Mouse (Mus musculus) c-Kit-positive CD71-positive TER-119-positive erythroid progenitor cells, embryonic 14.5 days (primary cell): Measurements from ENCODE around the gene Fam193b.
"Not testable (repeated sequence)": the region's sequence is repeated elsewhere in the genome, so short reads cannot be mapped to it uniquely, and the experiment has no call there.

Experiments used
- DNase-seq: peaks from one replicate; pipeline ENCODE4 v3.0.0-alpha.2; 2013; ENCODE audit warnings: low spot score

The Fam193b gene

GRCm38 (mm10) chr13:55571977-55572376 is 1.1 kb upstream of the Fam193b start:
- DNase-seq = peak; percentile 69

- no peak for DNase-seq
Measured at GRCm38 (mm10) chr13:55570286-55570973, 490 bp downstream of the Fam193b start.

- no peak for DNase-seq
Measured at GRCm38 (mm10) chr13:55569726-55570285, 1.1 kb downstream of the Fam193b start.

GRCm38 (mm10) chr13:55568524-55568923 is 2.4 kb downstream of the Fam193b start:
- DNase-seq = not testable (repeated sequence)

- no peak for DNase-seq
Measured at GRCm38 (mm10) chr13:55567949-55568348, 3.0 kb downstream of the Fam193b start.

GRCm38 (mm10) chr13:55567001-55567400 is 3.9 kb downstream of the Fam193b start:
- DNase-seq = no peak

GRCm38 (mm10) chr13:55563266-55563879 is 7.5 kb downstream of the Fam193b start:
- DNase-seq = no peak

GRCm38 (mm10) chr13:55557499-55557898 is 13.4 kb downstream of the Fam193b start:
- no peak for DNase-seq

- no peak for DNase-seq
Measured at GRCm38 (mm10) chr13:55555921-55556320, 15.0 kb downstream of the Fam193b start.

GRCm38 (mm10) chr13:55549061-55549460 is 21.9 kb downstream of the Fam193b start:
- no peak for DNase-seq

- DNase-seq = no peak
Measured at GRCm38 (mm10) chr13:55548426-55548825, 22.5 kb downstream of the Fam193b start.

GRCm38 (mm10) chr13:55547916-55548315 is 23.0 kb downstream of the Fam193b start:
- DNase-seq = no peak

- peak; percentile 56 for DNase-seq
Measured at GRCm38 (mm10) chr13:55544792-55545191, 26.1 kb downstream of the Fam193b start.

GRCm38 (mm10) chr13:55543447-55543846 is 27.5 kb downstream of the Fam193b start:
- no peak for DNase-seq

- DNase-seq = no peak
Measured at GRCm38 (mm10) chr13:55542891-55543290, 28.0 kb downstream of the Fam193b start.

GRCm38 (mm10) chr13:55540933-55541332 is 30.0 kb downstream of the Fam193b start:
- no peak for DNase-seq

GRCm38 (mm10) chr13:55536194-55537175 is 34.4 kb downstream of the Fam193b start, which contains the start of gene Ddx41:
Gene Ddx41 (minus strand): TSS chr13:55536658.
- peak; percentile 99 for DNase-seq

GRCm38 (mm10) chr13:55535796-55536193 is 35.1 kb downstream of the Fam193b start:
- no peak for DNase-seq

GRCm38 (mm10) chr13:55535191-55535590 is 35.7 kb downstream of the Fam193b start:
- DNase-seq = no peak

GRCm38 (mm10) chr13:55529198-55529915 is 41.6 kb downstream of the Fam193b start, which contains the start of gene Dok3:
Gene Dok3 (minus strand): TSS chr13:55529296.
- DNase-seq = no peak
